Mouse (Mus musculus) frontal cortex, postnatal 25 days (tissue): ENCODE measurements around the gene Hmx2.
A peak's percentile ranks its signal among the peaks of the same experiment; 100 is the strongest.

Experiments used
- DNase-seq, 2 experiments: peaks; one replicate each; pipeline ENCODE4 v3.0.0; 2022; ENCODE audit warnings: low spot score in 2 of 2

Gene Hmx2

GRCm38 (mm10) chr7:131548473-131548872, at the start of gene Hmx2:
Gene Hmx2, plus strand, starts transcription at chr7:131548773.
- no peak for DNase-seq

- no peak for DNase-seq
Observed at GRCm38 (mm10) chr7:131503739-131504138, 44.8 kb upstream of the Hmx2 start.

GRCm38 (mm10) chr7:131539979-131540378, 8.6 kb upstream of the Hmx2 start:
- peak; percentile 78 to 79 for DNase-seq

- no peak for DNase-seq
Observed at GRCm38 (mm10) chr7:131541184-131542114, 7.1 kb upstream of the Hmx2 start.

GRCm38 (mm10) chr7:131542115-131542871, 6.3 kb upstream of the Hmx2 start, which contains the start of gene Hmx3:
Gene Hmx3, plus strand, starts transcription at chr7:131542867.
- no peak for DNase-seq

GRCm38 (mm10) chr7:131542872-131543622, 5.5 kb upstream of the Hmx2 start:
- DNase-seq, result no peak

GRCm38 (mm10) chr7:131543623-131544481, 4.7 kb upstream of the Hmx2 start:
- no peak for DNase-seq

GRCm38 (mm10) chr7:131544871-131545270, 3.7 kb upstream of the Hmx2 start:
- DNase-seq, result no peak

- DNase-seq, result no peak
Observed at GRCm38 (mm10) chr7:131545701-131546385, 2.7 kb upstream of the Hmx2 start.

- no peak for DNase-seq
Observed at GRCm38 (mm10) chr7:131546423-131546822, 2.1 kb upstream of the Hmx2 start.

GRCm38 (mm10) chr7:131547481-131547880, 1.1 kb upstream of the Hmx2 start:
- DNase-seq, result no peak

GRCm38 (mm10) chr7:131551471-131551870, 2.9 kb downstream of the Hmx2 start:
- DNase-seq, result no peak

GRCm38 (mm10) chr7:131551931-131552741, 3.6 kb downstream of the Hmx2 start:
- DNase-seq, result no peak

GRCm38 (mm10) chr7:131552781-131553180, 4.2 kb downstream of the Hmx2 start:
- DNase-seq, result no peak

- no peak for DNase-seq
Observed at GRCm38 (mm10) chr7:131553771-131554175, 5.2 kb downstream of the Hmx2 start.

- DNase-seq, result no peak
Observed at GRCm38 (mm10) chr7:131554341-131555180, 6.0 kb downstream of the Hmx2 start.

- DNase-seq, result no peak
Observed at GRCm38 (mm10) chr7:131555301-131556081, 6.9 kb downstream of the Hmx2 start.

GRCm38 (mm10) chr7:131556116-131556515, 7.5 kb downstream of the Hmx2 start:
- no peak for DNase-seq
